Mouse (Mus musculus) layer of hippocampus, adult 8-10 months (tissue): ENCODE measurements at regions not wholly inside any gene's neighbourhood (a gene's known extent, or its start where the extent isn't known, plus 50 kb on each side); places are given as distances from the start of the nearest gene placed in this dataset.

Experiments
- DNase-seq, 2 experiments: peaks; one replicate each; pipeline ENCODE4 v3.0.0; 2022; ENCODE audit warnings: low spot score in 2 of 2

DNA sequence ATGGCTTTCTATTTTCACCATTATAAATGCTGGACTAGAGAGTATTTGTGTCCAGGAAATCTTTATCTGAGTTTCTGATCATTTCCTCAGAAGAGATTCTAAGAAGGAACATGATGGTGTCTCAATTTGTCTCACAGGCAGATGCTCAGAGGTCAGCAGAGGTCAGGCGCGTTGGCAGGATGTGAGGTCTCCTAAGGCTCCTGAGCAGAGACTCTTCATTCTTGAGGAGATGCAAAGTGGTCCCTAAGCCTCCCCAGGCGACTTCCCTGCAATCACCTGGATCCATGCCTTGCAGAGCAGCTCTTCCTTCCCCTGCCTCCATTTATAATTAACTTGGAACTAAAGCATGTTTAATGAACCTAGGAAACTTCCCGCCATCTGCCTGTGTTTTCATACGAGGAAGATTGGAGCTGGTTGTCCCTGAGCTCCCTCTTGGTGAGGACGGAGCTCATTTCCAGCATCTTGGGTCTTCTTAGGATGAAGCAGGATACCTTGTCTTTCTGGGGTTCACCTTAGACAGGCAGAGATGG is 71.8 kb downstream of the Arf2 start:
- DNase-seq, result peak in 1 of 2 experiments; percentile 24

- no peak for DNase-seq
Measured at GRCm38 (mm10) chr11:104045216-104045615, 78.7 kb downstream of the Arf2 start.

GRCm38 (mm10) chr11:104051986-104052385 is 80.7 kb upstream of the Crhr1 start:
- DNase-seq, result no peak

- DNase-seq, result no peak
Measured at GRCm38 (mm10) chr11:104053242-104053641, 79.4 kb upstream of the Crhr1 start.

DNA sequence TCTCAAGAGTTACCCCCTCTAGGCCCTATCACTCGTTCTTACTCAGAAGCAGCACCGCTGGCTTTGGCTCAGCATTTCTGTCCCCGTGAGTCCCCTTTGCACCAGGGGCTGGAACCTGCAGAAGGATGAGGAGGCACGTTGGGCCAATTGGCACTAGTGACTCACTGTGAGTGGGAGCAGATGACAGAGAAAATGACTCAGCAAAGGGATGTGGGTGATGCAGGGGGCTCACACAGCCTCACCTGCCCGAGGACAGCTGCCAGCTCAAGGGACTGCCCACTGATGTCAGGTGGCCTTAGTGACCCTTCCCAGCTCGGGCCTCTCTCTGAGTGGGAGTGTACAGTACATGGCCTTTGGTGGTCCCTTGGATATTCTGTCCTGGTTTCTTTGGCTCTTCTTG is 76.7 kb upstream of the Crhr1 start:
- peak; percentile 11 to 19 for DNase-seq

DNA sequence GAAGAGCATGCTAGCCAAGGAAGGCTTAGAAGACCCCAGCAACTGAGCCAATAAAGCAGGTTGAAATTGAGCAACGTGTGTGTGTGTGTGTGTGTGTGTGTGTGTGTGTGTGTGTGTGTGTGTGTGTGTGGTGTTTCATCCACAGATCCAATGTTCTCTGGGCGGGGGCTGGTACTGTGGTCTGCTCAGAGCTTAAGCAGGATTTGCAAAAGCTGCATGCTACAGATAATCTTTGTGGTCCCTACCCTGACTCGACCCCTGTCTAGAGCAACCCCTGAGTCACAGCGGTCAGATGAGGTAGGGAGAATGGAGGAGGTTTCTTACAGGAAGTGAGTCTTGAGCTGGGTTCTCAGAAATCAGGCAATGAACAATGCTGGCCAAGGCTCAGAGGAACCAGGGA is 75.6 kb upstream of the Crhr1 start:
- no peak for DNase-seq

- no peak for DNase-seq
Measured at GRCm38 (mm10) chr11:104058600-104058999, 74.1 kb upstream of the Crhr1 start.

GRCm38 (mm10) chr11:104059085-104059484 is 73.6 kb upstream of the Crhr1 start:
- DNase-seq, result no peak

GRCm38 (mm10) chr11:104061361-104061760 is 71.3 kb upstream of the Crhr1 start:
- DNase-seq, result no peak

DNA sequence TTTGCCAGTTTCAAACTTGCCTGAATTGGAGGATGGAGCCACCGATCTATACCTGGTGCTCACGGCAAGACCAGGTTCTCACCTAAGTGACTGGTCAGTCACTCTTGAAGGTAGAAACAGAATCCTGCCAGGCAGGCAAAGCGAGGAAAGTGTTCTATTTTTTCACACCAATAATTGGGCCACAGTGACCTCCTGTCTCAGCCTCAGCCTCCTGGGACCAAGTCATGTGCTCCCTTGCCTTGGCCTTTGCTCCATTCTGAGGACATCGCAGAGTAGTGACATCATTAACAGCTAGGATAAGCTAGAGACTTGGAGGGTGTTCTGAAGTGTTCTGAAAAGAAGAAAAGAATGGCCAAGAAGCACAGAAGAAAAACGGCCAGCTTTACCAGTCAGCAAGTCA is 67.5 kb upstream of the Crhr1 start:
- DNase-seq, result no peak

- DNase-seq, result no peak
Measured at GRCm38 (mm10) chr11:104072591-104073183, 60.0 kb upstream of the Crhr1 start.

DNA sequence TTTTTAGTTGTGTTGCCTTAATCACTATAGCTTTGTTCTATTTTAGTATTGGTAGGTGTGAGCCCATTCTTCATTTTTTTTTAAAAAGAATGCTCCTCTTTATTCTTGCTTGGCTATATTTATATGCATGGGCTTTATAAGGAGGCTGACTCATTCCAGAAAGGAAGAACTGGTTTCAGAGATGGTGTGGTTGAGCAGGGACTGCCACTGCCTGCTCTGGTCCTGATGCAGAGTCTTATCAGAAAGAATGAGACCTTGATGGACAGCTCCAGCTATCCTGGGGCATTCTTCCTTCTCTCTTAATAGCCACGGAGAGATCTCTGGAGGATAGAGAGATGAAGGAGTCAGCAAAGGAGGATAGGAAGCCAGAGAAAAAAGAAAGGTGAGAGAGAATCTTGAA is 57.9 kb upstream of the Crhr1 start:
- DNase-seq, result no peak

- DNase-seq, result no peak
Measured at GRCm38 (mm10) chr11:104075394-104075793, 57.3 kb upstream of the Crhr1 start.

- no peak for DNase-seq
Measured at GRCm38 (mm10) chr11:104082083-104082482, 50.6 kb upstream of the Crhr1 start.
